Mouse (Mus musculus) gastrocnemius, adult 2 months (tissue): ENCODE results near the gene Ncl. TPM values are rescaled to one million over a fixed set of nuclear protein-coding genes. Genes with fewer than 3 reads are reported as not detected.

ENCODE experiments used
- DNase-seq: peaks from one replicate; pipeline ENCODE4 v3.0.0; 2022
- H3K27ac ChIP-seq: fragments of 200-600 bp; 2 replicates; pipeline ENCODE4 v1.8.1; 2022; ENCODE audit warnings: mild to moderate bottlenecking
- H3K4me3 ChIP-seq: fragments of 200-600 bp; 2 replicates; pipeline ENCODE4 v1.8.1; 2022; ENCODE audit warnings: mild to moderate bottlenecking, moderate library complexity
- CTCF ChIP-seq: fragments of 200-600 bp; IDR thresholded peaks from 2 replicates; pipeline ENCODE4 v1.8.1; 2022; ENCODE audit warnings: antibody characterized with exemption, mild to moderate bottlenecking, moderate library complexity
- intact Hi-C: fragments of 180-260 bp; cut with DNase I; formaldehyde crosslinking; loops from one replicate; pipeline ENCODE4 v1.15.1; 2025
- total RNA-seq, 2 experiments: library from RNA; stranded (reverse); gene quantifications; 2 replicates each; pipeline ENCODE4 v1.2.3; 2021

The Ncl gene
- total RNA-seq, 2 experiments from 2014 or later, result 102 to 105 TPM

- Histone ChIP-seq H3K4me3 (no peak overlapping the region), H3K27ac (no peak overlapping the region)
- TF ChIP-seq CTCF, result peak; percentile 90
- DNase-seq, result peak; percentile 64
- intact Hi-C loops, result no loop called here
These were observed 30.0 kb upstream of the Ncl start for GRCm38 (mm10) chr1:86389230-86389629.

- Histone ChIP-seq H3K27ac (no peak overlapping the region), H3K4me3 (peak overlapping the region; percentile 37)
- DNase-seq, result peak; percentile 62
- intact Hi-C loops, result no loop called here
- TF ChIP-seq CTCF, result peak; percentile 73
These were observed 21.8 kb upstream of the Ncl start for GRCm38 (mm10) chr1:86381027-86381426.

GRCm38 (mm10) chr1:86379161-86379569 lies 20.0 kb upstream of the Ncl start:
- no peak for TF ChIP-seq CTCF
- peak; percentile 63 for DNase-seq
- intact Hi-C loops, result no loop called here
- peak overlapping the region; percentile 59 for H3K27ac ChIP-seq
- peak overlapping the region; percentile 21 for H3K4me3 ChIP-seq

GRCm38 (mm10) chr1:86378662-86379061 lies 19.5 kb upstream of the Ncl start:
- intact Hi-C loops, result no loop called here

GRCm38 (mm10) chr1:86376354-86376753 lies 17.2 kb upstream of the Ncl start:
- peak overlapping the region; percentile 38; the same call in 1 of the 2 replicates for H3K27ac ChIP-seq
- intact Hi-C loops, result no loop called here
- DNase-seq, result peak; percentile 42

More at GRCm38 (mm10) chr1:86378662-86379061, 19.5 kb upstream of the Ncl start:
- no peak for DNase-seq
- Histone ChIP-seq H3K27ac (peak overlapping the region; percentile 59), H3K4me3 (no peak overlapping the region)
- no peak for TF ChIP-seq CTCF

GRCm38 (mm10) chr1:86371997-86372396 lies 12.8 kb upstream of the Ncl start:
- Histone ChIP-seq H3K27ac (no peak overlapping the region), H3K4me3 (no peak overlapping the region)
- DNase-seq, result peak; percentile 77
- intact Hi-C loops, result loop anchor here (2.0 to 5.0 kb wide), 2 partner anchors 40 to 59 kb away; no protein-coding TSS in a partner anchor
- peak; percentile 95 for TF ChIP-seq CTCF

More at GRCm38 (mm10) chr1:86376354-86376753, 17.2 kb upstream of the Ncl start:
- TF ChIP-seq CTCF, result no peak
- H3K4me3 ChIP-seq, result no peak overlapping the region

GRCm38 (mm10) chr1:86368086-86368485 lies 8.9 kb upstream of the Ncl start:
- intact Hi-C loops, result no loop called here
- Histone ChIP-seq H3K27ac (no peak overlapping the region), H3K4me3 (no peak overlapping the region)
- DNase-seq, result no peak
- no peak for TF ChIP-seq CTCF

GRCm38 (mm10) chr1:86363671-86364070 lies 4.5 kb upstream of the Ncl start:
- intact Hi-C loops, result no loop called here
- peak; percentile 46 for TF ChIP-seq CTCF
- Histone ChIP-seq H3K27ac (no peak overlapping the region), H3K4me3 (no peak overlapping the region)
- DNase-seq, result no peak

- H3K4me3 ChIP-seq, result no peak overlapping the region
- TF ChIP-seq CTCF, result no peak
- no peak for DNase-seq
- intact Hi-C loops, result no loop called here
- no peak overlapping the region for H3K27ac ChIP-seq
These were observed 2.8 kb upstream of the Ncl start for GRCm38 (mm10) chr1:86361852-86362615.

GRCm38 (mm10) chr1:86360441-86360840 lies 1.2 kb upstream of the Ncl start:
- H3K27ac ChIP-seq, result peak overlapping the region; percentile 86; the same call in 1 of the 2 replicates
- H3K4me3 ChIP-seq, result peak overlapping the region; percentile 94
- no peak for DNase-seq
- TF ChIP-seq CTCF, result no peak
- intact Hi-C loops, result no loop called here

- TF ChIP-seq CTCF, result no peak
- Histone ChIP-seq H3K4me3 (peak overlapping the region; percentile 94), H3K27ac (peak overlapping the region; percentile 86)
- intact Hi-C loops, result loop anchor here (10.0 kb wide), 1 partner anchor 285 kb away; no protein-coding TSS in a partner anchor
- no peak for DNase-seq
These were observed 589 bp upstream of the Ncl start for GRCm38 (mm10) chr1:86359798-86360179.

GRCm38 (mm10) chr1:86358229-86358905 lies 833 bp downstream of the Ncl start:
- TF ChIP-seq CTCF, result no peak
- DNase-seq, result no peak
- peak overlapping the region; percentile 94 for H3K4me3 ChIP-seq
- intact Hi-C loops, result loop anchor here (10.0 kb wide), 1 partner anchor 284 kb away; no protein-coding TSS in a partner anchor
- peak overlapping the region; percentile 99 for H3K27ac ChIP-seq

GRCm38 (mm10) chr1:86354186-86354585 lies 5.0 kb downstream of the Ncl start:
- no peak overlapping the region for H3K27ac ChIP-seq
- H3K4me3 ChIP-seq, result no peak overlapping the region
- no peak for TF ChIP-seq CTCF
- intact Hi-C loops, result loop anchor here (10.0 kb wide), 1 partner anchor 279 kb away; no protein-coding TSS in a partner anchor
- DNase-seq, result no peak
